Mouse (Mus musculus): ENCODE measurements around the gene Cmtm7. TPM values are rescaled to one million over a fixed set of nuclear protein-coding genes. Genes with fewer than 3 reads are reported as not detected.
A peak's percentile ranks its signal among the peaks of the same experiment; 100 is the strongest.

Gene Cmtm7
- polyA plus RNA-seq, 1 experiment: 61.4 TPM

- no peak for TF ChIP-seq CEBPB (IDR thresholded peaks at IDR 0.05; ENCODE audit: low read depth)
- no peak overlapping the region for H3ac ChIP-seq (ENCODE audit: control insufficient read depth, insufficient read length, low read depth)
- H3K79me2 ChIP-seq (ENCODE audit: control insufficient read depth, insufficient read depth): no peaks in the 10 kb centered on the region
- H3K36me3 ChIP-seq (ENCODE audit: control insufficient read depth, insufficient read depth): no peaks in the 10 kb centered on the region
- no peak overlapping the region for H3K4me3 ChIP-seq (ENCODE audit: insufficient read depth, poor library complexity, severe bottlenecking)
- H3K79me3 ChIP-seq (ENCODE audit: low read depth): no peaks in the 10 kb centered on the region
- H3K27me3 ChIP-seq (ENCODE audit: control insufficient read depth, insufficient read depth, insufficient read length): peaks cover 8% of the 10 kb centered on the region
These were observed 6.1 kb upstream of the Cmtm7 start for GRCm38 (mm10) chr9:114787716-114788115.

- no peaks in the 10 kb centered on the region for H3K79me2 ChIP-seq (ENCODE audit: control insufficient read depth, insufficient read depth)
- no peak for TF ChIP-seq CEBPB (IDR thresholded peaks at IDR 0.05; ENCODE audit: low read depth)
- TF ChIP-seq USF1 (IDR thresholded peaks at IDR 0.05; ENCODE audit: low read depth): no peak
- no peak for TF ChIP-seq MYOD1 (IDR thresholded peaks at IDR 0.05; ENCODE audit: control insufficient read depth, insufficient read length, low read depth)
- TF ChIP-seq CTCF (IDR thresholded peaks at IDR 0.05; ENCODE audit: control insufficient read depth, insufficient read depth, insufficient read length): no peak
- no peak for TF ChIP-seq MAX (IDR thresholded peaks at IDR 0.05)
- TF ChIP-seq FOSL1 (IDR thresholded peaks at IDR 0.05; ENCODE audit: insufficient read depth, low read length, poor library complexity, severe bottlenecking): no peak
- no peak for TF ChIP-seq MYOG (IDR thresholded peaks at IDR 0.05; ENCODE audit: control insufficient read depth, extremely low read depth, insufficient read length)
- peaks cover 8% of the 10 kb centered on the region for H3K27me3 ChIP-seq (ENCODE audit: control insufficient read depth, insufficient read depth, insufficient read length)
- no peaks in the 10 kb centered on the region for H3K79me3 ChIP-seq (ENCODE audit: low read depth)
- H3ac ChIP-seq (ENCODE audit: control insufficient read depth, insufficient read length, low read depth): no peak overlapping the region
- H3K4me3 ChIP-seq (ENCODE audit: insufficient read depth, poor library complexity, severe bottlenecking): no peak overlapping the region
- no peaks in the 10 kb centered on the region for H3K36me3 ChIP-seq (ENCODE audit: control insufficient read depth, insufficient read depth)
These were observed 5.5 kb upstream of the Cmtm7 start for GRCm38 (mm10) chr9:114787134-114787533.

GRCm38 (mm10) chr9:114785432-114786125 is 3.9 kb upstream of the Cmtm7 start:
- no peak overlapping the region for H3ac ChIP-seq (ENCODE audit: control insufficient read depth, insufficient read length, low read depth)
- H3K4me3 ChIP-seq (ENCODE audit: insufficient read depth, poor library complexity, severe bottlenecking): no peak overlapping the region
- no peaks in the 10 kb centered on the region for H3K36me3 ChIP-seq (ENCODE audit: control insufficient read depth, insufficient read depth)
- H3K27me3 ChIP-seq (ENCODE audit: control insufficient read depth, insufficient read depth, insufficient read length): peaks cover 3% of the 10 kb centered on the region
- TF ChIP-seq MAX (IDR thresholded peaks at IDR 0.05) (no peak), CTCF (IDR thresholded peaks at IDR 0.05; ENCODE audit: control insufficient read depth, insufficient read depth, insufficient read length) (no peak), CEBPB (IDR thresholded peaks at IDR 0.05; ENCODE audit: low read depth) (no peak), USF1 (IDR thresholded peaks at IDR 0.05; ENCODE audit: low read depth) (no peak), FOSL1 (IDR thresholded peaks at IDR 0.05; ENCODE audit: insufficient read depth, low read length, poor library complexity, severe bottlenecking) (no peak), MYOD1 (IDR thresholded peaks at IDR 0.05; ENCODE audit: control insufficient read depth, insufficient read length, low read depth) (no peak), MYOG (IDR thresholded peaks at IDR 0.05; ENCODE audit: control insufficient read depth, extremely low read depth, insufficient read length) (no peak)
- H3K79me2 ChIP-seq (ENCODE audit: control insufficient read depth, insufficient read depth): no peaks in the 10 kb centered on the region
- H3K79me3 ChIP-seq (ENCODE audit: low read depth): no peaks in the 10 kb centered on the region

GRCm38 (mm10) chr9:114780746-114781525 is 720 bp downstream of the Cmtm7 start:
- peak overlapping the region; percentile 57 for H3ac ChIP-seq (ENCODE audit: control insufficient read depth, insufficient read length, low read depth)
- peak overlapping the region; percentile 32 for H3K4me3 ChIP-seq (ENCODE audit: insufficient read depth, poor library complexity, severe bottlenecking)
- H3K36me3 ChIP-seq (ENCODE audit: control insufficient read depth, insufficient read depth): no peaks in the 10 kb centered on the region
- no peaks in the 10 kb centered on the region for H3K27me3 ChIP-seq (ENCODE audit: control insufficient read depth, insufficient read depth, insufficient read length)
- TF ChIP-seq CTCF (IDR thresholded peaks at IDR 0.05; ENCODE audit: control insufficient read depth, insufficient read depth, insufficient read length) (no peak), FOSL1 (IDR thresholded peaks at IDR 0.05; ENCODE audit: insufficient read depth, low read length, poor library complexity, severe bottlenecking) (no peak), MAX (IDR thresholded peaks at IDR 0.05) (no peak), MYOD1 (IDR thresholded peaks at IDR 0.05; ENCODE audit: control insufficient read depth, insufficient read length, low read depth) (no peak), CEBPB (IDR thresholded peaks at IDR 0.05; ENCODE audit: low read depth) (no peak), MYOG (IDR thresholded peaks at IDR 0.05; ENCODE audit: control insufficient read depth, extremely low read depth, insufficient read length) (no peak), USF1 (IDR thresholded peaks at IDR 0.05; ENCODE audit: low read depth) (no peak)
- no peaks in the 10 kb centered on the region for H3K79me3 ChIP-seq (ENCODE audit: low read depth)
- peaks cover 33% of the 10 kb centered on the region for H3K79me2 ChIP-seq (ENCODE audit: control insufficient read depth, insufficient read depth)

GRCm38 (mm10) chr9:114779984-114780745 is 1.5 kb downstream of the Cmtm7 start:
- Histone ChIP-seq H3K79me3 (ENCODE audit: low read depth) (no peaks in the 10 kb centered on the region), H3K36me3 (ENCODE audit: control insufficient read depth, insufficient read depth) (no peaks in the 10 kb centered on the region), H3K4me3 (ENCODE audit: insufficient read depth, poor library complexity, severe bottlenecking) (no peak overlapping the region), H3K27me3 (ENCODE audit: control insufficient read depth, insufficient read depth, insufficient read length) (no peaks in the 10 kb centered on the region), H3ac (ENCODE audit: control insufficient read depth, insufficient read length, low read depth) (no peak overlapping the region), H3K79me2 (ENCODE audit: control insufficient read depth, insufficient read depth) (peaks cover 33% of the 10 kb centered on the region)
- no peak for TF ChIP-seq FOSL1 (IDR thresholded peaks at IDR 0.05; ENCODE audit: insufficient read depth, low read length, poor library complexity, severe bottlenecking)
- TF ChIP-seq CEBPB (IDR thresholded peaks at IDR 0.05; ENCODE audit: low read depth): no peak
- no peak for TF ChIP-seq CTCF (IDR thresholded peaks at IDR 0.05; ENCODE audit: control insufficient read depth, insufficient read depth, insufficient read length)
- no peak for TF ChIP-seq MYOD1 (IDR thresholded peaks at IDR 0.05; ENCODE audit: control insufficient read depth, insufficient read length, low read depth)
- no peak for TF ChIP-seq USF1 (IDR thresholded peaks at IDR 0.05; ENCODE audit: low read depth)
- no peak for TF ChIP-seq MAX (IDR thresholded peaks at IDR 0.05)
- TF ChIP-seq MYOG (IDR thresholded peaks at IDR 0.05; ENCODE audit: control insufficient read depth, extremely low read depth, insufficient read length): no peak

Measured in C2C12 (cell line).